8 mouse cellular contexts compared by ENCODE assay signal in genomic region chr8:79294610-79295275, GRCm38 (mm10). TPM values are rescaled to one million over a fixed set of nuclear protein-coding genes. Genes with fewer than 3 reads are reported as not detected.
A peak's percentile ranks its signal among the peaks of the same experiment; 100 is the strongest.
DNase-seq lines count a peak whose midpoint lies in the region; ATAC-seq lines count a peak whose summit lies in the region.

Gene Mmaa, minus strand, starts transcription at chr8:79294937.

- no peaks in the 10 kb centered on the region for H3K27me3 ChIP-seq in embryonic facial prominence, embryonic 14.5 days (replicated peaks; ENCODE audit: control insufficient read depth, insufficient read depth, low read length)
- no peaks in the 10 kb centered on the region for H3K27me3 ChIP-seq in kidney, embryonic 14.5 days (ENCODE audit: control insufficient read depth, insufficient read depth, low read length)
- no peaks in the 10 kb centered on the region for H3K27me3 ChIP-seq in limb, embryonic 15.5 days

- peak within 1 kb of the TSS; percentile 92 for H3K4me2 ChIP-seq in embryonic facial prominence, embryonic 14.5 days (ENCODE audit: low read depth, low read length)
- peak within 1 kb of the TSS; percentile 70 for H3K4me2 ChIP-seq in kidney, embryonic 14.5 days (replicated peaks; ENCODE audit: low read depth, low read length)
- H3K4me2 ChIP-seq in limb, embryonic 15.5 days, result peak within 1 kb of the TSS; percentile 80

- peak; percentile 92 for DNase-seq in 3T3-L1 (ENCODE audit: low read depth, low spot score)
- peak; percentile 93 to 94 for DNase-seq in adrenal gland, postnatal 4 days (ENCODE audit: low spot score in 2 of 2)
- peak; percentile 98 for DNase-seq in embryonic facial prominence, embryonic 14.5 days (ENCODE audit: low spot score)
- peak; percentile 97 to 99 for DNase-seq in heart, adult 9 months (ENCODE audit: low spot score in 2 of 2)
- DNase-seq in monocyte, adult 2 months (ENCODE audit: low read depth in 1 of 2, low spot score in 2 of 2), result peak; percentile 91 to 94
- peak; percentile 97 to 98 for DNase-seq in spleen, postnatal 36 days (ENCODE audit: low spot score in 2 of 2)

- no peaks in the 10 kb centered on the region for H3K9me3 ChIP-seq in embryonic facial prominence, embryonic 14.5 days (ENCODE audit: control insufficient read depth, low read length)
- no peaks in the 10 kb centered on the region for H3K9me3 ChIP-seq in kidney, embryonic 14.5 days (ENCODE audit: control insufficient read depth, low read length)
- no peaks in the 10 kb centered on the region for H3K9me3 ChIP-seq in limb, embryonic 15.5 days

- H3K9ac ChIP-seq in embryonic facial prominence, embryonic 14.5 days (ENCODE audit: low read depth, low read length), result peak within 1 kb of the TSS; percentile 86
- peak within 1 kb of the TSS; percentile 78 for H3K9ac ChIP-seq in kidney, embryonic 14.5 days (ENCODE audit: low read depth, low read length)
- peak within 1 kb of the TSS; percentile 73 for H3K9ac ChIP-seq in limb, embryonic 15.5 days

- peak; percentile 98 for ATAC-seq in embryonic facial prominence, embryonic 14.5 days (ENCODE audit: low read depth)
- ATAC-seq in kidney, embryonic 14.5 days (ENCODE audit: low FRiP score, low TSS enrichment), result peak; percentile 98
- ATAC-seq in limb, embryonic 15.5 days (ENCODE audit: insufficient number of reproducible peaks, low FRiP score, low TSS enrichment, low read depth), result peak; percentile 96

- peak within 1 kb of the TSS; percentile 67 for H3K4me3 ChIP-seq in embryonic facial prominence, embryonic 14.5 days (ENCODE audit: low read depth, low read length)
- peak within 1 kb of the TSS; percentile 54 for H3K4me3 ChIP-seq in kidney, embryonic 14.5 days (ENCODE audit: low read length)
- H3K4me3 ChIP-seq in limb, embryonic 15.5 days, result peak within 1 kb of the TSS; percentile 63

- H3K4me1 ChIP-seq in embryonic facial prominence, embryonic 14.5 days (ENCODE audit: control insufficient read depth, insufficient read depth, low read length), result peaks cover 13% of the 10 kb centered on the region
- H3K4me1 ChIP-seq in kidney, embryonic 14.5 days (ENCODE audit: control insufficient read depth, insufficient read depth, low read length), result peaks cover 10% of the 10 kb centered on the region; the same call in 1 of the 2 replicates
- H3K4me1 ChIP-seq in limb, embryonic 15.5 days, result peaks cover 14% of the 10 kb centered on the region

- no peaks in the 10 kb centered on the region for H3K36me3 ChIP-seq in embryonic facial prominence, embryonic 14.5 days (ENCODE audit: control insufficient read depth, insufficient read depth, low read length)
- no peaks in the 10 kb centered on the region for H3K36me3 ChIP-seq in kidney, embryonic 14.5 days (ENCODE audit: control insufficient read depth, insufficient read depth, low read length)
- no peaks in the 10 kb centered on the region for H3K36me3 ChIP-seq in limb, embryonic 15.5 days

- 1% methylated on average over 17 of the region's 74 CpGs for WGBS in embryonic facial prominence, embryonic 14.5 days
- WGBS in kidney, embryonic 14.5 days, result under 1% methylated on average over 67 of the region's 74 CpGs
- under 1% methylated on average over 69 of the region's 74 CpGs for WGBS in limb, embryonic 15.5 days

- peak within 1 kb of the TSS; percentile 98 for H3K27ac ChIP-seq in embryonic facial prominence, embryonic 14.5 days (replicated peaks; ENCODE audit: low read depth, low read length)
- H3K27ac ChIP-seq in kidney, embryonic 14.5 days (ENCODE audit: low read depth, low read length), result peak within 1 kb of the TSS; percentile 96
- H3K27ac ChIP-seq in limb, embryonic 15.5 days, result peak within 1 kb of the TSS; percentile 97

RNA-seq across cellular contexts. Expression of gene Mmaa, which starts in this region (rescaled TPM):
- 10 to 100 TPM; 15.6 to 19.5 TPM for total RNA-seq in adrenal gland, postnatal 4 days (2021)
- polyA plus RNA-seq in embryonic facial prominence, embryonic 14.5 days (2014; fragmentation: Nextera tagmentation; extraction: Ambion mirVana), result 13.2 and 15.2 TPM in 2 replicates
- polyA plus RNA-seq in kidney, embryonic 14.5 days (2014; fragmentation: Nextera tagmentation; extraction: Ambion mirVana), result 10.5 and 11.6 TPM in 2 replicates
- 18.2 and 20.1 TPM in 2 replicates for polyA plus RNA-seq in limb, embryonic 15.5 days (2015; fragmentation: Nextera tagmentation; extraction: Ambion mirVana)

Comparison
In these comparisons a context has a peak if more than half of its experiments do, and no peak if none do; other contexts are left out.
1. Peak in every context shown above with its lines: DNase-seq, ATAC-seq, H3K4me3 ChIP-seq and H3K27ac ChIP-seq.